Mouse (Mus musculus): Measurements from ENCODE around the gene Dmwd. TPM values are rescaled to one million over a fixed set of nuclear protein-coding genes. Genes with fewer than 3 reads are reported as not detected.

Gene Dmwd
- polyA plus RNA-seq, 1 experiment: 83.1 TPM

- Histone ChIP-seq H3K27me3 (ENCODE audit: control insufficient read depth, insufficient read depth, insufficient read length) (peaks cover 15% of the 10 kb centered on the region), H3K79me3 (ENCODE audit: low read depth) (no peaks in the 10 kb centered on the region), H3ac (ENCODE audit: control insufficient read depth, insufficient read length, low read depth) (no peak overlapping the region), H3K4me3 (ENCODE audit: insufficient read depth, poor library complexity, severe bottlenecking) (no peak overlapping the region), H3K36me3 (ENCODE audit: control insufficient read depth, insufficient read depth) (no peaks in the 10 kb centered on the region), H3K79me2 (ENCODE audit: control insufficient read depth, insufficient read depth) (no peaks in the 10 kb centered on the region)
- TF ChIP-seq CEBPB (IDR thresholded peaks at IDR 0.05; ENCODE audit: low read depth): no peak
- no peak for TF ChIP-seq MYOD1 (IDR thresholded peaks at IDR 0.05; ENCODE audit: control insufficient read depth, insufficient read length, low read depth)
- no peak for TF ChIP-seq FOSL1 (IDR thresholded peaks at IDR 0.05; ENCODE audit: insufficient read depth, low read length, poor library complexity, severe bottlenecking)
- no peak for TF ChIP-seq MYOG (IDR thresholded peaks at IDR 0.05; ENCODE audit: control insufficient read depth, extremely low read depth, insufficient read length)
- no peak for TF ChIP-seq USF1 (IDR thresholded peaks at IDR 0.05; ENCODE audit: low read depth)
- no peak for TF ChIP-seq MAX (IDR thresholded peaks at IDR 0.05)
- TF ChIP-seq CTCF (IDR thresholded peaks at IDR 0.05; ENCODE audit: control insufficient read depth, insufficient read depth, insufficient read length): no peak
Observed at GRCm38 (mm10) chr7:19107436-19107835, 31.4 kb downstream of the Dmwd start.

- H3K79me2 ChIP-seq (ENCODE audit: control insufficient read depth, insufficient read depth): no peaks in the 10 kb centered on the region
- H3K36me3 ChIP-seq (ENCODE audit: control insufficient read depth, insufficient read depth): no peaks in the 10 kb centered on the region
- peaks cover 17% of the 10 kb centered on the region for H3K27me3 ChIP-seq (ENCODE audit: control insufficient read depth, insufficient read depth, insufficient read length)
- H3K79me3 ChIP-seq (ENCODE audit: low read depth): no peaks in the 10 kb centered on the region
- H3ac ChIP-seq (ENCODE audit: control insufficient read depth, insufficient read length, low read depth): no peak overlapping the region
- H3K4me3 ChIP-seq (ENCODE audit: insufficient read depth, poor library complexity, severe bottlenecking): no peak overlapping the region
- TF ChIP-seq CEBPB (IDR thresholded peaks at IDR 0.05; ENCODE audit: low read depth): no peak
- TF ChIP-seq MAX (IDR thresholded peaks at IDR 0.05): no peak
- TF ChIP-seq MYOG (IDR thresholded peaks at IDR 0.05; ENCODE audit: control insufficient read depth, extremely low read depth, insufficient read length): no peak
- no peak for TF ChIP-seq CTCF (IDR thresholded peaks at IDR 0.05; ENCODE audit: control insufficient read depth, insufficient read depth, insufficient read length)
- TF ChIP-seq USF1 (IDR thresholded peaks at IDR 0.05; ENCODE audit: low read depth): no peak
Observed at GRCm38 (mm10) chr7:19109565-19109964, 33.5 kb downstream of the Dmwd start.

- Histone ChIP-seq H3ac (ENCODE audit: control insufficient read depth, insufficient read length, low read depth) (no peak within 1 kb of the TSS), H3K79me3 (ENCODE audit: low read depth) (peaks cover 13% of the 10 kb centered on the region), H3K4me3 (ENCODE audit: insufficient read depth, poor library complexity, severe bottlenecking) (no peak within 1 kb of the TSS), H3K79me2 (ENCODE audit: control insufficient read depth, insufficient read depth) (peaks cover 35% of the 10 kb centered on the region), H3K27me3 (ENCODE audit: control insufficient read depth, insufficient read depth, insufficient read length) (no peaks in the 10 kb centered on the region), H3K36me3 (ENCODE audit: control insufficient read depth, insufficient read depth) (no peaks in the 10 kb centered on the region)
- TF ChIP-seq CEBPB (IDR thresholded peaks at IDR 0.05; ENCODE audit: low read depth): no peak
- TF ChIP-seq FOSL1 (IDR thresholded peaks at IDR 0.05; ENCODE audit: insufficient read depth, low read length, poor library complexity, severe bottlenecking): no peak
- TF ChIP-seq MYOG (IDR thresholded peaks at IDR 0.05; ENCODE audit: control insufficient read depth, extremely low read depth, insufficient read length): no peak
- TF ChIP-seq MAX (IDR thresholded peaks at IDR 0.05): no peak
- no peak for TF ChIP-seq CTCF (IDR thresholded peaks at IDR 0.05; ENCODE audit: control insufficient read depth, insufficient read depth, insufficient read length)
- no peak for TF ChIP-seq USF1 (IDR thresholded peaks at IDR 0.05; ENCODE audit: low read depth)
- no peak for TF ChIP-seq MYOD1 (IDR thresholded peaks at IDR 0.05; ENCODE audit: control insufficient read depth, insufficient read length, low read depth)
Observed at GRCm38 (mm10) chr7:19118028-19118771, 42.2 kb downstream of the Dmwd start, which contains the start of gene Gm4969. Gene Gm4969, minus strand, starts transcription at chr7:19118368.

GRCm38 (mm10) chr7:19119083-19119482, 43.1 kb downstream of the Dmwd start:
- Histone ChIP-seq H3K4me3 (ENCODE audit: insufficient read depth, poor library complexity, severe bottlenecking) (no peak overlapping the region), H3K27me3 (ENCODE audit: control insufficient read depth, insufficient read depth, insufficient read length) (no peaks in the 10 kb centered on the region), H3K36me3 (ENCODE audit: control insufficient read depth, insufficient read depth) (no peaks in the 10 kb centered on the region), H3K79me2 (ENCODE audit: control insufficient read depth, insufficient read depth) (peaks cover 40% of the 10 kb centered on the region), H3ac (ENCODE audit: control insufficient read depth, insufficient read length, low read depth) (no peak overlapping the region), H3K79me3 (ENCODE audit: low read depth) (peaks cover 14% of the 10 kb centered on the region)
- TF ChIP-seq MYOD1 (IDR thresholded peaks at IDR 0.05; ENCODE audit: control insufficient read depth, insufficient read length, low read depth): no peak
- TF ChIP-seq FOSL1 (IDR thresholded peaks at IDR 0.05; ENCODE audit: insufficient read depth, low read length, poor library complexity, severe bottlenecking): no peak
- TF ChIP-seq CEBPB (IDR thresholded peaks at IDR 0.05; ENCODE audit: low read depth): no peak
- TF ChIP-seq USF1 (IDR thresholded peaks at IDR 0.05; ENCODE audit: low read depth): no peak
- TF ChIP-seq CTCF (IDR thresholded peaks at IDR 0.05; ENCODE audit: control insufficient read depth, insufficient read depth, insufficient read length): no peak
- TF ChIP-seq MAX (IDR thresholded peaks at IDR 0.05): no peak
- no peak for TF ChIP-seq MYOG (IDR thresholded peaks at IDR 0.05; ENCODE audit: control insufficient read depth, extremely low read depth, insufficient read length)

- TF ChIP-seq CEBPB (IDR thresholded peaks at IDR 0.05; ENCODE audit: low read depth) (no peak), FOSL1 (IDR thresholded peaks at IDR 0.05; ENCODE audit: insufficient read depth, low read length, poor library complexity, severe bottlenecking) (no peak), MYOD1 (IDR thresholded peaks at IDR 0.05; ENCODE audit: control insufficient read depth, insufficient read length, low read depth) (no peak)
Observed at GRCm38 (mm10) chr7:19119631-19120429, 43.8 kb downstream of the Dmwd start, which contains the start of gene Fbxo46. Gene Fbxo46, plus strand, starts transcription at chr7:19119859.

More at GRCm38 (mm10) chr7:19119631-19120429, 43.8 kb downstream of the Dmwd start, which contains the start of gene Fbxo46:
- Histone ChIP-seq H3K27me3 (ENCODE audit: control insufficient read depth, insufficient read depth, insufficient read length) (no peaks in the 10 kb centered on the region), H3K79me3 (ENCODE audit: low read depth) (peaks cover 14% of the 10 kb centered on the region), H3K79me2 (ENCODE audit: control insufficient read depth, insufficient read depth) (peaks cover 43% of the 10 kb centered on the region), H3ac (ENCODE audit: control insufficient read depth, insufficient read length, low read depth) (peak within 1 kb of the TSS; percentile 60), H3K36me3 (ENCODE audit: control insufficient read depth, insufficient read depth) (no peaks in the 10 kb centered on the region), H3K4me3 (ENCODE audit: insufficient read depth, poor library complexity, severe bottlenecking) (peak within 1 kb of the TSS; percentile 72)

All from C2C12 (cell line).